Mouse (Mus musculus) limb, embryonic 14.5 days (tissue): Measurements from ENCODE around the gene Gm8439. TPM values are rescaled to one million over a fixed set of nuclear protein-coding genes. Genes with fewer than 3 reads are reported as not detected.

Source experiments
- ATAC-seq: fragments of 200-750 bp; cut with Nextera tagmentation; 2 replicates; pipeline ENCODE4 v1.8.0; 2017; ENCODE audit warnings: low read depth, moderate number of reproducible peaks, moderate TSS enrichment; ENCODE audit not compliant: low FRiP score
- DNase-seq: peaks from one replicate; pipeline ENCODE4 v3.0.0-alpha.2; 2015; ENCODE audit warnings: low spot score
- H3K27ac ChIP-seq: fragments of 300-500 bp; sonication (generic); replicated peaks from 2 replicates; pipeline ENCODE4 v1.5.1; 2014; ENCODE audit warnings: low read depth, mild to moderate bottlenecking, low read length, moderate library complexity, mixed read lengths
- H3K27me3 ChIP-seq: fragments of 300-500 bp; sonication (generic); 2 replicates; pipeline ENCODE4 v1.6.1; 2014; ENCODE audit warnings: low read length, mixed read lengths; ENCODE audit not compliant: control insufficient read depth, insufficient read depth
- H3K36me3 ChIP-seq: fragments of 300-500 bp; sonication (generic); 2 replicates; pipeline ENCODE4 v1.6.1; 2014; ENCODE audit warnings: mild to moderate bottlenecking, low read length, moderate library complexity, mixed read lengths; ENCODE audit not compliant: control insufficient read depth, insufficient read depth
- H3K4me1 ChIP-seq: fragments of 300-500 bp; sonication (generic); 2 replicates; pipeline ENCODE4 v1.6.1; 2014; ENCODE audit warnings: antibody characterized with exemption, low read length, mixed read lengths; ENCODE audit not compliant: control insufficient read depth, insufficient read depth
- H3K4me2 ChIP-seq: fragments of 300-500 bp; sonication (generic); replicated peaks from 2 replicates; pipeline ENCODE4 v1.6.1; 2014; ENCODE audit warnings: low read depth, mild to moderate bottlenecking, low read length, moderate library complexity; ENCODE audit not compliant: severe bottlenecking
- H3K4me3 ChIP-seq: fragments of 300-500 bp; sonication (generic); replicated peaks from 2 replicates; pipeline ENCODE4 v1.5.1; 2014; ENCODE audit warnings: low read length
- H3K9ac ChIP-seq: fragments of 300-500 bp; sonication (generic); 2 replicates; pipeline ENCODE4 v1.6.1; 2014; ENCODE audit warnings: mild to moderate bottlenecking, low read depth, low read length, moderate library complexity; ENCODE audit not compliant: severe bottlenecking
- H3K9me3 ChIP-seq: fragments of 300-500 bp; sonication (generic); 2 replicates; pipeline ENCODE4 v1.6.1; 2016; ENCODE audit warnings: low read length; ENCODE audit not compliant: control insufficient read depth
- POLR2A ChIP-seq: fragments of 200-500 bp; IDR thresholded peaks from 2 replicates; pipeline ENCODE4 v1.8.0; 2012; ENCODE audit warnings: inconsistent platforms, mild to moderate bottlenecking, moderate library complexity, borderline replicate concordance; ENCODE audit not compliant: insufficient read depth, insufficient read length; ENCODE audit errors: extremely low read depth
- WGBS: fragments of 180-500 bp; shearing (Covaris S2); extraction: QIAGEN DNeasy Blood & Tissue Kit; methylation state at CpG from one replicate; pipeline ENCODE4 v1.1.7; 2014; 5-methylcytosine and 5-hydroxymethylcytosine counted together
- polyA plus RNA-seq, 2 experiments: library from polyadenylated mRNA; depleted of rRNA in 1 of 2; stranded (reverse) in 1 of 2; unstranded in 1 of 2; fragments of >200 nt; fragmentation: Nextera tagmentation in 1 of 2; extraction: Ambion mirVana in 1 of 2; gene quantifications; 2 replicates each; pipeline versions ENCODE4 v1.2.1 to v1.2.3; 2012 to 2014

The Gm8439 gene
- polyA plus RNA-seq, 2 experiments: not detected

GRCm38 (mm10) chr4:120569486-120570437 is 18.8 kb upstream of the Gm8439 start, which contains the start of gene Ctps:
Gene Ctps, minus strand, starts transcription at chr4:120570276.
- TF ChIP-seq POLR2A: peak; percentile 85; the same call in 1 of the 2 replicates
- under 1% methylated on average over 80 of the region's 97 CpGs for WGBS
- ATAC-seq: peak; percentile 96

GRCm38 (mm10) chr4:120570438-120571069 is 18.0 kb upstream of the Gm8439 start:
- peak overlapping the region; percentile 82 for H3K9ac ChIP-seq
- WGBS: 0% methylated on average over 25 of the region's 27 CpGs
- ATAC-seq: peak; percentile 56

More at GRCm38 (mm10) chr4:120569486-120570437, 18.8 kb upstream of the Gm8439 start, which contains the start of gene Ctps:
- Histone ChIP-seq H3K9ac (peak within 1 kb of the TSS; percentile 82), H3K9me3 (no peaks in the 10 kb centered on the region), H3K36me3 (peaks cover 9% of the 10 kb centered on the region), H3K27ac (peak within 1 kb of the TSS; percentile 92), H3K4me1 (peaks cover 34% of the 10 kb centered on the region), H3K4me3 (peak within 1 kb of the TSS; percentile 78), H3K4me2 (peak within 1 kb of the TSS; percentile 56), H3K27me3 (no peaks in the 10 kb centered on the region)
- peak; percentile 94 for DNase-seq

DNA sequence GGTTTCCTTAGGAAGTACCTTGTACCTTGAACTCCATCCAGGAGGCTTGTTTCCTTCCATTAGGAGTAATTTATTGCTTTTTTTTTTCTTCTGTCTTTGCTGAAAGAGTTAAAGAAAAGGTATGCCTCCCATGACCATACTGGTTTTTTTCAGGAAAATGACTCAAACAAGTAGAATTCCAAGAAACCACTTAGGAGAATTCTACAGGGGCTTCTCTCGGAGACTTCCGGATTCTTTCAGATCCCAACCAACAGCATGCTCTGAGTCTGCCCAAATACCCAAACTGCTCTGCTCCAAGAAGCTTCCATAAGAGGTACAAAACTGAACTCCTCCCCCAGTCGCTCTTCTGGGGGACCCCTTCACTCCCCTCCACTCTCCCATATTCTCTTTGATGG is 17.5 kb upstream of the Gm8439 start:
- Histone ChIP-seq H3K4me3 (peak overlapping the region; percentile 78), H3K27me3 (no peaks in the 10 kb centered on the region), H3K27ac (peak overlapping the region; percentile 92; the same call in 1 of the 2 replicates), H3K4me2 (peak overlapping the region; percentile 56), H3K9me3 (no peaks in the 10 kb centered on the region), H3K36me3 (peaks cover 4% of the 10 kb centered on the region), H3K4me1 (peaks cover 34% of the 10 kb centered on the region), H3K9ac (peak overlapping the region; percentile 82)
- 54% methylated on average over 3 of the region's 3 CpGs for WGBS
- peak; percentile 22 for DNase-seq
- ATAC-seq: no peak
- no peak for TF ChIP-seq POLR2A

More at GRCm38 (mm10) chr4:120570438-120571069, 18.0 kb upstream of the Gm8439 start:
- peaks cover 4% of the 10 kb centered on the region for H3K36me3 ChIP-seq
- H3K4me1 ChIP-seq: peaks cover 34% of the 10 kb centered on the region
- H3K9me3 ChIP-seq: no peaks in the 10 kb centered on the region
- peak overlapping the region; percentile 78 for H3K4me3 ChIP-seq
- H3K27ac ChIP-seq: peak overlapping the region; percentile 92
- peak overlapping the region; percentile 56 for H3K4me2 ChIP-seq
- peak; percentile 25 for DNase-seq
- H3K27me3 ChIP-seq: no peaks in the 10 kb centered on the region
- no peak for TF ChIP-seq POLR2A

GRCm38 (mm10) chr4:120571691-120572090 is 16.9 kb upstream of the Gm8439 start:
- H3K27ac ChIP-seq: 0 out of 2 replicates have a peak overlapping the region, but pooled peaks have one; percentile 52
- TF ChIP-seq POLR2A: no peak
- H3K27me3 ChIP-seq: no peaks in the 10 kb centered on the region
- ATAC-seq (no peak), DNase-seq (no peak)
- H3K9ac ChIP-seq: no peak overlapping the region
- no peaks in the 10 kb centered on the region for H3K36me3 ChIP-seq
- H3K9me3 ChIP-seq: no peaks in the 10 kb centered on the region
- H3K4me1 ChIP-seq: peaks cover 34% of the 10 kb centered on the region
- no peak overlapping the region; the same call in 1 of the 2 replicates for H3K4me2 ChIP-seq
- WGBS: 52% methylated on average over 3 of the region's 3 CpGs
- H3K4me3 ChIP-seq: no peak overlapping the region

DNA sequence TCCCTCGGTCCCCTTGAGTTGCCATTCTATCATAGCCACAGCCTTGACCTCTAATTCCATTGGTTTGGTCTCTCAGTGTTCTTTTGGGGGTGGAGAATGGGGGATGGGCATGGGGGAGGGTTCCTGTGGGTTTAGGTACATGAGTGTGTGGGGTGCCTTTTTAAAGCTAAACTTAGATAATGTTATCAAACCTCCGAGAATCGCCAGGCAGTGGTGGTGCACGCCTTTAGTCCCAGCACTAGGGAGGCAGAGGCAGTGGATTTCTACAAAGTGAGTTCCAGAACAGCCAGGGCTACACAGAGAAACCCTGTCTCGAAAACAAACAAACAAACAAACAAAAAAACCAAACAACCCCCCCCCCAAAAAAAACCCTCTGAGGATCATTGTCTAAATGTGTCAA is 7.7 kb upstream of the Gm8439 start:
- H3K4me2 ChIP-seq: no peak overlapping the region
- no peaks in the 10 kb centered on the region for H3K27me3 ChIP-seq
- no peak overlapping the region for H3K27ac ChIP-seq
- no peaks in the 10 kb centered on the region for H3K36me3 ChIP-seq
- no peak for ATAC-seq
- TF ChIP-seq POLR2A: no peak
- H3K9me3 ChIP-seq: no peaks in the 10 kb centered on the region
- no peak for DNase-seq
- H3K9ac ChIP-seq: no peak overlapping the region
- no peaks in the 10 kb centered on the region for H3K4me1 ChIP-seq
- H3K4me3 ChIP-seq: no peak overlapping the region
- 86% methylated on average over 5 of the region's 5 CpGs for whole genome bisulfite sequencing
